Mouse (Mus musculus): ENCODE measurements around the gene Ano6.

GRCm38 (mm10) chr15:95895699-95896098 is 105.1 kb downstream of the Ano6 start:
- TF ChIP-seq CTCF (IDR thresholded peaks at IDR 0.05; ENCODE audit: insufficient read depth, low read length) (no peak), POLR2A (IDR thresholded peaks at IDR 0.05; ENCODE audit: borderline replicate concordance, extremely low read depth, low read depth, low read length) (no peak)
